Mouse (Mus musculus) hindbrain, embryonic 15.5 days (tissue): Measurements from ENCODE around the gene D6Wsu163e. TPM values are rescaled to one million over a fixed set of nuclear protein-coding genes. Genes with fewer than 3 reads are reported as not detected.
A peak's percentile ranks its signal among the peaks of the same experiment; 100 is the strongest.

ENCODE experiments used
- ATAC-seq: fragments of 200-750 bp; cut with Nextera tagmentation; 2 replicates; pipeline ENCODE4 v1.8.0; 2017; ENCODE audit warnings: low read depth, moderate number of reproducible peaks, moderate TSS enrichment; ENCODE audit not compliant: low FRiP score
- H3K27ac ChIP-seq: fragments of 300-500 bp; sonication (generic); replicated peaks from 2 replicates; pipeline ENCODE4 v1.5.1; 2015; ENCODE audit warnings: mild to moderate bottlenecking, inconsistent platforms
- H3K27me3 ChIP-seq: fragments of 300-500 bp; sonication (generic); 2 replicates; pipeline ENCODE4 v1.6.1; 2015; ENCODE audit warnings: control low read depth, inconsistent platforms
- H3K36me3 ChIP-seq: fragments of 300-500 bp; sonication (generic); 2 replicates; pipeline ENCODE4 v1.6.1; 2015; ENCODE audit warnings: control low read depth, inconsistent platforms
- H3K4me1 ChIP-seq: fragments of 300-500 bp; sonication (generic); replicated peaks from 2 replicates; pipeline ENCODE4 v1.6.1; 2015; ENCODE audit warnings: control low read depth, inconsistent platforms
- H3K4me2 ChIP-seq: fragments of 300-500 bp; sonication (generic); 2 replicates; pipeline ENCODE4 v1.6.1; 2015; ENCODE audit warnings: moderate library complexity, mild to moderate bottlenecking, inconsistent platforms
- H3K4me3 ChIP-seq: fragments of 300-500 bp; sonication (generic); 2 replicates; pipeline ENCODE4 v1.5.1; 2015; ENCODE audit warnings: mild to moderate bottlenecking, inconsistent platforms
- H3K9ac ChIP-seq: fragments of 300-500 bp; sonication (generic); 2 replicates; pipeline ENCODE4 v1.6.1; 2015; ENCODE audit warnings: inconsistent platforms
- H3K9me3 ChIP-seq: fragments of 300-500 bp; sonication (generic); 2 replicates; pipeline ENCODE4 v1.6.1; 2016; ENCODE audit warnings: control low read depth, inconsistent platforms
- WGBS: fragments of 180-500 bp; shearing (Covaris S2); methylation state at CpG from one replicate; pipeline ENCODE4 v1.1.7; 2015; 5-methylcytosine and 5-hydroxymethylcytosine counted together
- polyA plus RNA-seq: library from polyadenylated mRNA; unstranded; fragments of >200 nt; fragmentation: Nextera tagmentation; extraction: Ambion mirVana; gene quantifications from 2 replicates; pipeline ENCODE4 v1.2.1, GENCODE M21; 2015

Gene D6Wsu163e
- 30.1 and 31.3 TPM in 2 replicates for polyA plus RNA-seq

DNA sequence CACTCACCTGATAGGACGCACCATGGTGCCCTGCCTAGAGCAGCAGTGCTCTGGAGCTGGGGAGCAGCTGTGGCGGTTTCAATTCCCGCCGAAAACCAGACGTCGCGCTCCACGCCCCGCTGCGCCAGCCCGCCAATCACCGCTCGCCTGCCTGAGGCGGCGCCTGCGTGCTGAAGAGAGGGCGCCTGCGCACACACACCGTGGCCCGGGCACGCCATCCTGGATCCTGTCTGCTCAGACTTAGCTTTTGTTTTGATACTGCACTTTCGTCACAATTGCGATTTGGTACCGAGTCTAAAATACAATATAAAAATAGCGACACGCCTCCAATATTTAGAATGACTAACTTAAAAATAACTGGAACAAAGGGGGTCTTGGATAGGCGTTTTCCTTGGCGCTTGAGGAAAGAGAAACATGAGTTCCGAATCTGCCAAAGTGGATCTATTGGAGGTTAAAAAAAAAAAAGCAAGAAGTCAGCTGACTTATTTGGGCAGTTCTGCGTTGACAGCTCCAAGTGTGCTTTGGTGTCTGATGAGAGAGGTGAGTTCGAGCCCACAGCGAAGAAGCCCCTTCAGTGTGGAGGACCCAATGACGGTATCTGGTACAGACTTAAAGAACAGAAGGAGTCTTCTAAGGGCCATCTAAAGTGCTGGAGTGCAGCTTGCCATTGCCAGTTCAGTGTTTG, at the start of gene D6Wsu163e, which contains the start of gene Rad51ap1:
Gene D6Wsu163e (plus strand): TSS at position 476 of the 685 bp plus-strand sequence.
Gene Rad51ap1 (minus strand): TSS at position 101 of the 685 bp plus-strand sequence.
- under 1% methylated on average over 33 of the region's 33 CpGs for WGBS
- Histone ChIP-seq H3K4me1 (peaks cover 21% of the 10 kb centered on the region), H3K36me3 (peaks cover 7% of the 10 kb centered on the region; the same call in 1 of the 2 replicates)

DNA sequence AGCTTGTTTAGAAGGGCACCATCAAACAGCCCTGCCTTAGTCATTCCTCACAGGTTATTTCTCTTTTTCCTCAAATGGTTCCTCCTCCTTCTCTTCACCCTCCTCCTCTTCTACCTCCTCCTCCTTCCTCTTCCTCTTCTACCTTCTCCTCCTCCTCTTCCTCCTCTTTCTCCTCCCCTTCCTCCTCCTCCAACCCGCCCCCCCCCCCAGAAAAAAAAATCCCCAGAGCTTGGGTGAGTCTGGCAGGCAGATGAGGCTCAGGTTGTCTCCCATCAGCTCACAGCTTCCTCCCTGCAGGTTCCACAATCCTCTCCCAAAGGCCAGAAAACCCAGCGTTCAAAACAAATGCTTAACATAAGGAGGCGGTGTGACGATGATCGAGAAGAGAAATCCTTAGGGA, 32.4 kb upstream of the D6Wsu163e start:
- ATAC-seq, result no peak
- Histone ChIP-seq H3K27ac (no peak overlapping the region), H3K27me3 (no peaks in the 10 kb centered on the region), H3K4me2 (no peak overlapping the region), H3K36me3 (no peaks in the 10 kb centered on the region), H3K4me3 (no peak overlapping the region), H3K4me1 (no peaks in the 10 kb centered on the region), H3K9ac (no peak overlapping the region), H3K9me3 (no peaks in the 10 kb centered on the region)
- WGBS, result 73% methylated on average over 4 of the region's 5 CpGs

More for the DNA sequence above, at the start of gene D6Wsu163e, which contains the start of gene Rad51ap1:
- Histone ChIP-seq H3K9me3 (no peaks in the 10 kb centered on the region), H3K27ac (peak within 1 kb of the TSS; percentile 75), H3K4me3 (peak within 1 kb of the TSS; percentile 59), H3K4me2 (peak within 1 kb of the TSS; percentile 90), H3K27me3 (no peaks in the 10 kb centered on the region), H3K9ac (peak within 1 kb of the TSS; percentile 65)
- ATAC-seq, result peak; percentile 98

GRCm38 (mm10) chr6:126907876-126908275, 31.9 kb upstream of the D6Wsu163e start:
- Histone ChIP-seq H3K4me1 (no peaks in the 10 kb centered on the region), H3K36me3 (no peaks in the 10 kb centered on the region), H3K4me2 (no peak overlapping the region), H3K4me3 (no peak overlapping the region), H3K9ac (no peak overlapping the region), H3K9me3 (no peaks in the 10 kb centered on the region), H3K27ac (no peak overlapping the region), H3K27me3 (no peaks in the 10 kb centered on the region)
- WGBS, result 59% methylated on average over 3 of the region's 3 CpGs
- ATAC-seq, result no peak

- Histone ChIP-seq H3K4me2 (no peak overlapping the region), H3K9me3 (no peaks in the 10 kb centered on the region), H3K27ac (no peak overlapping the region), H3K9ac (no peak overlapping the region), H3K27me3 (no peaks in the 10 kb centered on the region), H3K36me3 (no peaks in the 10 kb centered on the region), H3K4me1 (no peaks in the 10 kb centered on the region), H3K4me3 (no peak overlapping the region)
- WGBS, result 84% methylated on average over 4 of the region's 4 CpGs
- ATAC-seq, result no peak
These were observed 29.0 kb upstream of the D6Wsu163e start for GRCm38 (mm10) chr6:126910727-126911126.

DNA sequence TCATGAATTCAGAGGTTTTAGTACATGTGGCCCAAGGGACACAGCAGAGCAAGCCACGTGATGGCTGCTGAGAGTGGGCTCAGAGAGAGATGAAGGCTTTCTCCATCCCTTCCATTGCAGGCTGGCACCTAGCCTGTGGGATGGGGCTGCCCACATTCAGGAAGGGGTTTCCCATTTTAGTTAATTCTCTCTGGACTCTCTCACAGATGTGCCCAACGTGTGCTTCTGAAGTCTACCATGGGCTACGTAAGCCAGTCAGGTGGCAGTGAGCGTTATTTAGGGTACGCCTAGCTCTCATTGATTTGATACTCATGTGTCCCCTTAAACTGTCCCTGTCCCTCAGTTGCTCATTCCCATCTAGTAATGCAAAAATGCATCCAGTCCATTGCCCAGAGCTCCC, 24.8 kb upstream of the D6Wsu163e start:
- Histone ChIP-seq H3K4me1 (no peaks in the 10 kb centered on the region), H3K36me3 (no peaks in the 10 kb centered on the region), H3K9me3 (no peaks in the 10 kb centered on the region), H3K9ac (no peak overlapping the region), H3K4me3 (no peak overlapping the region), H3K27me3 (no peaks in the 10 kb centered on the region), H3K27ac (no peak overlapping the region), H3K4me2 (no peak overlapping the region)
- 86% methylated on average over 5 of the region's 5 CpGs for WGBS
- no peak for ATAC-seq

DNA sequence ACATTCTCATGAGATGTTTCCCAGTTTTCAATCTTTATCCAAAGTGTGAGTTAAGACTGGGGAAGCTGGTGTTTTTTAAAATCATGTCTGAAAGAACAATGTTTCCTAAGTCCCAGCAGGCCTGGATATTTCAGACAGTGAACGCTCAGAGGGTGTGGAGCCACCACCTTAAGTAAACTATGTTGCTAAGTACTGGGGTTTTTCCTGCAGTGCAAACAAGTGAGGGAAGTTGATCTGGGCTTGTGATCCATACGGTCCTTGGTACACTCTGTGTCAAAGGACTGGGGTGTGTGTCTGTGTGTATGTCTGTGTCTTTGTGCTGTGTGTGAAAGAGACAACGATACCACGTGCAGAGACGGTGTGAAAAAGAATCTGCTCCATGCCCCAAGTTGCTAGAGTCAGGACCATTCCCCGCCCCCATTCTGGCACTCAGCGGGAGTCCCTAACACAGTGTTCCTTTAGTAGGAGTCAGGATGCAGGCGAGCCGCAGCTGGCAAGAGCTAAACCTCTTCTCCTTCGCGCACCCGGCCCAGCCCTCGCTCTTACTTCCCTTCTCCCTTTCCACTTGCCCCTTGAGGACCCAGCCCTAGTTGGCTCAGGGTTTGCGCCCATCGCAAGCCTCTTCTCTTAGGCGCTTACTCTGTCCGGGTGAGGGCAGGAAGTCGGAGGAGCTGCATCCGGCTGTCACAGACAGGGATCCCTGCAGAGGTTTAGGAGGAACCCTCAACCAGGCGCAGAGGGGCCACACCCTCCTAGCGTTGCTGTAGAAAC, 18.5 kb upstream of the D6Wsu163e start, which contains the start of gene Dyrk4:
Gene Dyrk4 (minus strand): TSS at position 729 of the 771 bp plus-strand sequence.
- peaks cover 7% of the 10 kb centered on the region; the same call in 1 of the 2 replicates for H3K36me3 ChIP-seq
- no peak within 1 kb of the TSS for H3K27ac ChIP-seq
- no peaks in the 10 kb centered on the region for H3K27me3 ChIP-seq
- H3K9me3 ChIP-seq, result no peaks in the 10 kb centered on the region
- WGBS, result 6% methylated on average over 21 of the region's 21 CpGs
- H3K4me3 ChIP-seq, result peak within 1 kb of the TSS; percentile 19; the same call in 1 of the 2 replicates
- peak within 1 kb of the TSS; percentile 46 for H3K4me2 ChIP-seq
- 0 out of 2 replicates have a peak, but pooled peaks cover 6% of the 10 kb centered on the region for H3K4me1 ChIP-seq
- ATAC-seq, result peak; percentile 59
- H3K9ac ChIP-seq, result no peak within 1 kb of the TSS

DNA sequence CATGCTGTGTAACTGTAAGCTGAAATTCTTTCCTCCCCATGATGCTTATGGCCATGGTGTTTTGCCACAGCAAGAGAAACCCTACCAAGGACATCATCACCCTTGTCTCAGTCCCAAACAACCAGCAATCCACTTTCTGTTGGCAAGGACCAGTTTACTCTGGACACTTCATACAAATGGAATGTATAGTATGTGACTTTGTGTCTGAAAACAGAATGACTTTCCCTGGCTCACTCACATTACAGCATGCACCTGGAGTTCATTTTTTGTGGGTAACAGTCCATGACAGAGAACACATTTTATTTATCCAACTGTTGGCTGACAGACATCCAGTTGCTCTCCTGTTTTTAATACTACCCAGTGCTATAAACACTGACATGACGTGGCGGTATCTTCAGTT, 6.9 kb upstream of the D6Wsu163e start:
- Histone ChIP-seq H3K27ac (no peak overlapping the region), H3K9ac (no peak overlapping the region), H3K36me3 (0 out of 2 replicates have a peak, but pooled peaks cover 5% of the 10 kb centered on the region), H3K4me1 (no peaks in the 10 kb centered on the region), H3K4me2 (no peak overlapping the region), H3K9me3 (no peaks in the 10 kb centered on the region), H3K27me3 (no peaks in the 10 kb centered on the region), H3K4me3 (no peak overlapping the region)
- ATAC-seq, result no peak
- WGBS, result 84% methylated on average over 2 of the region's 2 CpGs

DNA sequence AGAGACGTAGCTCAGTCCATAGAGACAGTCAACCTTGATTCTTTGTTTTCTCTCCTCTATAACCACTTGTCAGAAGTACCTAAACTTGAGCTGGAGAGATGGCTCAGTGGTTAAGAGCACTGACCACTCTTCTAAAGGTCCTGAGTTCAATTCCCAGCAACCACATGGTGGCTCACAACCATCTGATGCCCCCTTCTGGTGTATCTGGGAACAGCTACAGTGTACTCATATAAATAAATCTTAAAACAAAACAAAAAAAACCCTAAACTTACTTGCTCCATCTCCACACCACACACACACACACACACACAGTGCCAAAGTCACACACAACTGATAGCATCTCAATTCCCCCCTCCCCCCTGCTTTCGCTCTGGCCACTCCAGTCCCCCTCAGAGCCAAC, 1.7 kb upstream of the D6Wsu163e start:
- Histone ChIP-seq H3K9ac (no peak overlapping the region), H3K4me2 (peak overlapping the region; percentile 90), H3K27me3 (no peaks in the 10 kb centered on the region), H3K9me3 (no peaks in the 10 kb centered on the region), H3K36me3 (peaks cover 4% of the 10 kb centered on the region; the same call in 1 of the 2 replicates), H3K4me3 (peak overlapping the region; percentile 59), H3K27ac (no peak overlapping the region), H3K4me1 (peaks cover 21% of the 10 kb centered on the region)
- WGBS, result 89% methylated on average over 2 of the region's 2 CpGs
- ATAC-seq, result no peak

- Histone ChIP-seq H3K36me3 (peaks cover 3% of the 10 kb centered on the region; the same call in 1 of the 2 replicates), H3K27me3 (no peaks in the 10 kb centered on the region), H3K27ac (no peak overlapping the region), H3K9me3 (no peaks in the 10 kb centered on the region), H3K4me2 (peak overlapping the region; percentile 90), H3K9ac (peak overlapping the region; percentile 38), H3K4me3 (peak overlapping the region; percentile 59), H3K4me1 (peaks cover 21% of the 10 kb centered on the region)
- no peak; the same call in 1 of the 2 replicates for ATAC-seq
- WGBS, result under 1% methylated on average over 31 of the region's 31 CpGs
These were observed 792 bp upstream of the D6Wsu163e start for GRCm38 (mm10) chr6:126938853-126939486.

DNA sequence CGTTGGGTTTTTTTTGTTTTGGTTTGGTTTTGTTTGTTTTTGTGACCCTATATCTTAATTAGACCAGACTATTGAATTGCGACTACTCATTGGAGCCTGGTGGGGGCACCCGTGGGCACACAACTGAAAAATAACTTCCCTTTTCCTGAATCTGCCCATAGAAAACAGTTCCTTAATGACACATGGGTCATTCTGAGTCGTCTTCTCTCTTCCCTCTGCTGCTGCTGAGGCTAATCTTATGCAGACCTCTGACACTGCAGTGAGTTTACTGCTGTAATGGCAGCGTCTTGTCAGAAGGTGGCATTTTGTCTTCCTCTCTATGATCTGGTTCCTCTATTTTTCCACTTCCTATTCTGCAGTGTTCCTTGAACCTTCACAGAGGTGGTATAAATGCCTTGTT, 689 bp downstream of the D6Wsu163e start:
- no peak for ATAC-seq
- 4% methylated on average over 5 of the region's 5 CpGs for WGBS

GRCm38 (mm10) chr6:126948336-126948735, 8.6 kb downstream of the D6Wsu163e start:
- H3K9me3 ChIP-seq, result no peaks in the 10 kb centered on the region
- H3K36me3 ChIP-seq, result peaks cover 36% of the 10 kb centered on the region
- H3K4me1 ChIP-seq, result no peaks in the 10 kb centered on the region
- ATAC-seq, result no peak
- H3K27ac ChIP-seq, result no peak overlapping the region
- no peak overlapping the region for H3K4me2 ChIP-seq
- no peak overlapping the region for H3K4me3 ChIP-seq
- H3K9ac ChIP-seq, result no peak overlapping the region
- H3K27me3 ChIP-seq, result no peaks in the 10 kb centered on the region
- 89% methylated on average over 4 of the region's 4 CpGs for WGBS

More for the DNA sequence above, 689 bp downstream of the D6Wsu163e start:
- Histone ChIP-seq H3K36me3 (peaks cover 14% of the 10 kb centered on the region; the same call in 1 of the 2 replicates), H3K4me3 (peak overlapping the region; percentile 59), H3K27me3 (no peaks in the 10 kb centered on the region), H3K4me2 (peak overlapping the region; percentile 90), H3K9me3 (no peaks in the 10 kb centered on the region), H3K27ac (no peak overlapping the region), H3K4me1 (peaks cover 21% of the 10 kb centered on the region), H3K9ac (peak overlapping the region; percentile 65)
